In the genomic region with DNA sequence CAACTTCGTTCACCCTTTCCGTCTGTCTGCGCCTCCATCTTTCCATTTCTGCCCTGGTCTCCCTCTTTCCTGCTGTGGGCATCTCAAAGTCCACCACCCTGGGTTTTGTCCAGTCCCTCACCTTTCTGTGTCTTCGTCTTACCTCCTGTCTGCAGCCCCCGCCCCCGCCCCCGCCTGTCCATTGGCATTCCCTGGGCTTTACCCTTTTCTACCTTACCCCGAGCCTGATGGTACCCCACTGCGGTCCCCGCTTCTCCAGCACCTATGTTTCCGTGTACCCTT, we compare ENCODE assay signal across 10 mouse cellular contexts. TPM values are rescaled to one million over a fixed set of nuclear protein-coding genes. Genes with fewer than 3 reads are reported as not detected.
A peak's percentile ranks its signal among the peaks of the same experiment; 100 is the strongest.
DNase-seq lines count a peak whose midpoint lies in the region; ATAC-seq and TF ChIP-seq lines count a peak whose summit lies in the region.
"Had no signal": no experiment of that assay in that cellular context is flagged by ENCODE, and none has a peak within 500 bp of the region (broad histone marks: within the 10 kb centered on the region; RNA-seq: fewer than 3 reads in every experiment).

No protein-coding gene starts in this region.

- no peak for TF ChIP-seq CTCF in hindbrain, postnatal 0 days (IDR thresholded peaks at IDR 0.05; ENCODE audit: low read depth)

- no peaks in the 10 kb centered on the region for H3K36me3 ChIP-seq in kidney, embryonic 15.5 days
- H3K36me3 ChIP-seq in embryonic facial prominence, embryonic 11.5 days (replicated peaks; ENCODE audit: control insufficient read depth, insufficient read depth, low read depth, low read length): no peaks in the 10 kb centered on the region
- H3K36me3 ChIP-seq in hindbrain, postnatal 0 days (ENCODE audit: insufficient read depth, low read length): no peaks in the 10 kb centered on the region
- H3K36me3 ChIP-seq in neural tube, embryonic 14.5 days (ENCODE audit: control insufficient read depth, insufficient read depth, low read length): no peaks in the 10 kb centered on the region

- 4% methylated on average over 11 of the region's 11 CpGs for WGBS in kidney, embryonic 15.5 days
- WGBS in embryonic facial prominence, embryonic 11.5 days: 2% methylated on average over 9 of the region's 11 CpGs
- 1% methylated on average over 11 of the region's 11 CpGs for WGBS in hindbrain, postnatal 0 days
- WGBS in neural tube, embryonic 14.5 days: under 1% methylated on average over 11 of the region's 11 CpGs

- no peaks in the 10 kb centered on the region for H3K9me3 ChIP-seq in kidney, embryonic 15.5 days (replicated peaks)
- H3K9me3 ChIP-seq in embryonic facial prominence, embryonic 11.5 days (replicated peaks; ENCODE audit: control insufficient read depth, low read length): no peaks in the 10 kb centered on the region
- no peaks in the 10 kb centered on the region for H3K9me3 ChIP-seq in hindbrain, postnatal 0 days (ENCODE audit: low read length)
- no peaks in the 10 kb centered on the region for H3K9me3 ChIP-seq in neural tube, embryonic 14.5 days (ENCODE audit: control insufficient read depth, low read length)

- H3K4me3 ChIP-seq in kidney, embryonic 15.5 days (replicated peaks): peak overlapping the region; percentile 56
- H3K4me3 ChIP-seq in embryonic facial prominence, embryonic 11.5 days (ENCODE audit: low read depth, low read length): peak overlapping the region; percentile 65
- H3K4me3 ChIP-seq in hindbrain, postnatal 0 days (ENCODE audit: low read length): peak overlapping the region; percentile 92
- H3K4me3 ChIP-seq in neural tube, embryonic 14.5 days (ENCODE audit: low read depth, low read length): peak overlapping the region; percentile 94

- peaks cover 96% of the 10 kb centered on the region for H3K27me3 ChIP-seq in kidney, embryonic 15.5 days
- H3K27me3 ChIP-seq in embryonic facial prominence, embryonic 11.5 days (ENCODE audit: control insufficient read depth, insufficient read depth, low read length): peaks cover 50% of the 10 kb centered on the region
- no peaks in the 10 kb centered on the region for H3K27me3 ChIP-seq in hindbrain, postnatal 0 days (ENCODE audit: insufficient read depth, low read length)
- peaks cover 11% of the 10 kb centered on the region; the same call in 1 of the 2 replicates for H3K27me3 ChIP-seq in neural tube, embryonic 14.5 days (ENCODE audit: control insufficient read depth, insufficient read depth, low read length)

- H3K9ac ChIP-seq in kidney, embryonic 15.5 days: no peak overlapping the region
- no peak overlapping the region for H3K9ac ChIP-seq in embryonic facial prominence, embryonic 11.5 days (replicated peaks; ENCODE audit: low read length)
- peak overlapping the region; percentile 95 for H3K9ac ChIP-seq in hindbrain, postnatal 0 days (replicated peaks; ENCODE audit: low read length)
- H3K9ac ChIP-seq in neural tube, embryonic 14.5 days (replicated peaks; ENCODE audit: low read depth, low read length): peak overlapping the region; percentile 93

- peak overlapping the region; percentile 94 for H3K4me2 ChIP-seq in kidney, embryonic 15.5 days
- H3K4me2 ChIP-seq in embryonic facial prominence, embryonic 11.5 days (ENCODE audit: low read depth, low read length): peak overlapping the region; percentile 99
- peak overlapping the region; percentile 85 for H3K4me2 ChIP-seq in hindbrain, postnatal 0 days (ENCODE audit: low read depth, low read length)
- H3K4me2 ChIP-seq in neural tube, embryonic 14.5 days (ENCODE audit: low read depth, low read length): peak overlapping the region; percentile 83

- H3K4me1 ChIP-seq in kidney, embryonic 15.5 days: peaks cover 41% of the 10 kb centered on the region
- peaks cover 2% of the 10 kb centered on the region; the same call in 1 of the 2 replicates for H3K4me1 ChIP-seq in embryonic facial prominence, embryonic 11.5 days (ENCODE audit: control insufficient read depth, insufficient read depth, low read length)
- peaks cover 11% of the 10 kb centered on the region for H3K4me1 ChIP-seq in hindbrain, postnatal 0 days (ENCODE audit: insufficient read depth, low read length)
- peaks cover 26% of the 10 kb centered on the region for H3K4me1 ChIP-seq in neural tube, embryonic 14.5 days (ENCODE audit: control insufficient read depth, insufficient read depth, low read length)

- DNase-seq in kidney, postnatal 36 days: no peak
- no peak for DNase-seq in embryonic facial prominence, embryonic 11.5 days (ENCODE audit: low spot score)
- no peak for DNase-seq in hindbrain, postnatal 0 days (ENCODE audit: low spot score)
- DNase-seq in kidney, postnatal 4 days: no peak
- DNase-seq in right cerebral cortex, postnatal 10 days (ENCODE audit: low spot score in 2 of 2): no peak

- no peak for ATAC-seq in kidney, embryonic 15.5 days (replicated peaks; ENCODE audit: low FRiP score)
- no peak for ATAC-seq in embryonic facial prominence, embryonic 11.5 days (replicated peaks; ENCODE audit: insufficient number of reproducible peaks, low FRiP score, low TSS enrichment, low read depth)
- no peak for ATAC-seq in hindbrain, postnatal 0 days
- ATAC-seq in neural tube, embryonic 14.5 days (ENCODE audit: low read depth): no peak
- ATAC-seq in frontal cortex, adult (ENCODE audit: low TSS enrichment): no peak

- H3K27ac ChIP-seq in kidney, embryonic 15.5 days: no peak overlapping the region
- H3K27ac ChIP-seq in embryonic facial prominence, embryonic 11.5 days (replicated peaks; ENCODE audit: low read depth, low read length): no peak overlapping the region
- H3K27ac ChIP-seq in hindbrain, postnatal 0 days: peak overlapping the region; percentile 90
- H3K27ac ChIP-seq in neural tube, embryonic 14.5 days (ENCODE audit: low read depth, low read length): peak overlapping the region; percentile 85; the same call in 1 of the 2 replicates

RNA-seq across cellular contexts. Expression of gene Cdk5r2, which starts 1.6 kb away (rescaled TPM):
- polyA plus RNA-seq in kidney, embryonic 15.5 days (2015; fragmentation: Nextera tagmentation; extraction: Ambion mirVana): 0.05 TPM in 1 of 2 replicates, not detected in the other
- polyA plus RNA-seq in embryonic facial prominence, embryonic 11.5 days (2014; fragmentation: Nextera tagmentation; extraction: Ambion mirVana): 0.84 and 1.1 TPM in 2 replicates
- total RNA-seq in hindbrain, postnatal 0 days (2014; rRNA removed): 59.2 and 75.3 TPM in 2 replicates
- polyA plus RNA-seq in hindbrain, postnatal 0 days (2015; fragmentation: Nextera tagmentation; extraction: Ambion mirVana): 12.3 and 13.6 TPM in 2 replicates
- 14.4 and 19.6 TPM in 2 replicates for polyA plus RNA-seq in neural tube, embryonic 14.5 days (2014; fragmentation: Nextera tagmentation; extraction: Ambion mirVana)
- total RNA-seq: megakaryocyte progenitor cell, adult 5-6 weeks had no signal

RNA-seq across cellular contexts. Expression of gene Fev, which starts 28.8 kb away (rescaled TPM):
- 0.53 and 0.67 TPM in 2 replicates for polyA plus RNA-seq in kidney, embryonic 15.5 days (2015; fragmentation: Nextera tagmentation; extraction: Ambion mirVana)
- 0.40 and 0.62 TPM in 2 replicates for polyA plus RNA-seq in embryonic facial prominence, embryonic 11.5 days (2014; fragmentation: Nextera tagmentation; extraction: Ambion mirVana)
- total RNA-seq in hindbrain, postnatal 0 days (2014; rRNA removed): 0.16 and 1.1 TPM in 2 replicates
- polyA plus RNA-seq in hindbrain, postnatal 0 days (2015; fragmentation: Nextera tagmentation; extraction: Ambion mirVana): 4.2 and 5.9 TPM in 2 replicates
- not detected in 2 replicates for polyA plus RNA-seq in neural tube, embryonic 14.5 days (2014; fragmentation: Nextera tagmentation; extraction: Ambion mirVana)
- total RNA-seq: layer of hippocampus, adult 8-10 months; megakaryocyte progenitor cell, adult 5-6 weeks had no signal

RNA-seq across cellular contexts. Expression of gene Cryba2, which starts 36.6 kb away (rescaled TPM):
- not detected in 2 replicates for polyA plus RNA-seq in kidney, embryonic 15.5 days (2015; fragmentation: Nextera tagmentation; extraction: Ambion mirVana)
- 0.62 and 5.2 TPM in 2 replicates for polyA plus RNA-seq in embryonic facial prominence, embryonic 11.5 days (2014; fragmentation: Nextera tagmentation; extraction: Ambion mirVana)
- 2.0 TPM in 1 of 2 replicates, not detected in the other for total RNA-seq in hindbrain, postnatal 0 days (2014; rRNA removed)
- 1.6 and 1.7 TPM in 2 replicates for polyA plus RNA-seq in hindbrain, postnatal 0 days (2015; fragmentation: Nextera tagmentation; extraction: Ambion mirVana)
- polyA plus RNA-seq in neural tube, embryonic 14.5 days (2014; fragmentation: Nextera tagmentation; extraction: Ambion mirVana): 0.40 and 1.7 TPM in 2 replicates
- total RNA-seq: megakaryocyte progenitor cell, adult 5-6 weeks had no signal

Comparison
In these comparisons a context has a peak if more than half of its experiments do, and no peak if none do; other contexts are left out.
1. H3K27ac ChIP-seq: peak in hindbrain, postnatal 0 days (single experiment) and neural tube, embryonic 14.5 days (single experiment); none in kidney, embryonic 15.5 days (single experiment) and embryonic facial prominence, embryonic 11.5 days (single experiment).
2. H3K9ac ChIP-seq: peak in hindbrain, postnatal 0 days (single experiment) and neural tube, embryonic 14.5 days (single experiment); none in kidney, embryonic 15.5 days (single experiment) and embryonic facial prominence, embryonic 11.5 days (single experiment).
3. Peak in every context shown above with its lines, with median percentiles within 50 percentile points of each other: H3K4me2 ChIP-seq and H3K4me3 ChIP-seq.